10 mouse cellular contexts compared by ENCODE assay signal in the genomic region with DNA sequence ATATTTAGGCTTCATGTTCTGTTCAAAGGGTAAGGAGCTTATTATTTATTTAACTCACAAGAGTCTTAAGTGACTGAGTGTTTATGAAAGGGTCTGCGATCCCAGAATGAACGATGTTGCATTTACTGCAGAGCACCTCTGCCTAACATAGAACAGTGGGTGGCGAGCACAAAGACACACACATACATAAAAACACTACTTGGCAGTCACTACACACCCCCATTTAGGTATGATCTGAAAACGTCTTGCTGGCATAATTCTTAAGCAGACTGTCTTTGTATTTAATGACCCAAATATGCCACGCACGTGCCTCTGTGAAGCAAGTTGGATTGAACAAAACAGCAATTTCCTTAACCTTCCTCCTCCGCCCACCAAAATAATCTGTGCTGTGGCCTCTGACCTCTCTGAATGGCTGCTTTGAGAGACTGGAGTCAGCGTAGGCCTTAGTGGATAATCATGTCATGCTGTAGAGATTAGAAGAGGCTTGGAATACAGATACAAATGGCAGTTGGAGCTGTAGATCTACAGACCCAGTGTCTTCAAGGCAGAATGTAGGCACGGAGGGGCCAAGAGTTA.
DNase-seq lines count a peak whose midpoint lies in the region; ATAC-seq lines count a peak whose summit lies in the region.
"Had no signal": no experiment of that assay in that cellular context is flagged by ENCODE, and none has a peak within 500 bp of the region (broad histone marks: within the 10 kb centered on the region; RNA-seq: fewer than 3 reads in every experiment).

No protein-coding gene starts in this region.

- H3K9ac ChIP-seq in lung, embryonic 16.5 days (ENCODE audit: low read length): no peak overlapping the region
- H3K9ac ChIP-seq in forebrain, embryonic 12.5 days: no peak overlapping the region
- H3K9ac ChIP-seq in limb, embryonic 13.5 days: no peak overlapping the region
- H3K9ac ChIP-seq in stomach, embryonic 16.5 days (ENCODE audit: low read length): no peak overlapping the region

- H3K4me2 ChIP-seq in lung, embryonic 16.5 days (ENCODE audit: low read depth, low read length): no peak overlapping the region
- no peak overlapping the region for H3K4me2 ChIP-seq in forebrain, embryonic 12.5 days
- H3K4me2 ChIP-seq in limb, embryonic 13.5 days (replicated peaks): peak overlapping the region; percentile 14; the same call in 1 of the 2 replicates
- no peak overlapping the region for H3K4me2 ChIP-seq in stomach, embryonic 16.5 days (ENCODE audit: low read depth, low read length)

- H3K9me3 ChIP-seq in lung, embryonic 16.5 days (ENCODE audit: control insufficient read depth, low read length): no peaks in the 10 kb centered on the region
- no peaks in the 10 kb centered on the region for H3K9me3 ChIP-seq in forebrain, embryonic 12.5 days
- H3K9me3 ChIP-seq in limb, embryonic 13.5 days: no peaks in the 10 kb centered on the region
- no peaks in the 10 kb centered on the region for H3K9me3 ChIP-seq in stomach, embryonic 16.5 days (replicated peaks; ENCODE audit: control insufficient read depth, low read length)

- no peaks in the 10 kb centered on the region for H3K27me3 ChIP-seq in lung, embryonic 16.5 days (ENCODE audit: control insufficient read depth, insufficient read depth, low read depth, low read length)
- no peaks in the 10 kb centered on the region for H3K27me3 ChIP-seq in forebrain, embryonic 12.5 days
- H3K27me3 ChIP-seq in limb, embryonic 13.5 days: peaks cover 48% of the 10 kb centered on the region
- H3K27me3 ChIP-seq in stomach, embryonic 16.5 days (ENCODE audit: control insufficient read depth, insufficient read depth, low read length): no peaks in the 10 kb centered on the region

- ATAC-seq in lung, embryonic 16.5 days (ENCODE audit: low read depth): no peak
- ATAC-seq in forebrain, embryonic 12.5 days (ENCODE audit: low FRiP score): peak; percentile 5; the same call in 1 of the 2 replicates
- ATAC-seq in limb, embryonic 13.5 days (ENCODE audit: low FRiP score, low read depth): no peak
- no peak for ATAC-seq in stomach, embryonic 16.5 days (ENCODE audit: insufficient read depth, low FRiP score)
- no peak for ATAC-seq in activated CD4-positive, CD25-positive, alpha-beta regulatory T cell, adult 4 months

- H3K27ac ChIP-seq in lung, embryonic 16.5 days (ENCODE audit: low read length): peak overlapping the region; percentile 6
- H3K27ac ChIP-seq in forebrain, embryonic 12.5 days: peak overlapping the region; percentile 76
- no peak overlapping the region for H3K27ac ChIP-seq in limb, embryonic 13.5 days
- H3K27ac ChIP-seq in stomach, embryonic 16.5 days (ENCODE audit: low read length): 0 out of 2 replicates have a peak overlapping the region, but pooled peaks have one; percentile 32
- H3K27ac ChIP-seq: macrophage had no signal

- DNase-seq in lung, adult 18-20 months: no peak
- no peak for DNase-seq in kidney, postnatal 25 days
- DNase-seq: gastrocnemius, postnatal 14 days; thymus, postnatal 4 days had no signal

- no peak overlapping the region for H3K4me3 ChIP-seq in lung, embryonic 16.5 days (ENCODE audit: low read length)
- H3K4me3 ChIP-seq in forebrain, embryonic 12.5 days (replicated peaks): no peak overlapping the region
- H3K4me3 ChIP-seq in limb, embryonic 13.5 days: no peak overlapping the region
- no peak overlapping the region for H3K4me3 ChIP-seq in stomach, embryonic 16.5 days (replicated peaks; ENCODE audit: low read length)

- 30% methylated on average over 9 of the region's 9 CpGs for WGBS in lung, embryonic 16.5 days
- 12% methylated on average over 9 of the region's 9 CpGs for WGBS in forebrain, embryonic 12.5 days
- WGBS in limb, embryonic 13.5 days: 55% methylated on average over 9 of the region's 9 CpGs
- 34% methylated on average over 9 of the region's 9 CpGs for WGBS in stomach, embryonic 16.5 days

- no peaks in the 10 kb centered on the region for H3K36me3 ChIP-seq in lung, embryonic 16.5 days (ENCODE audit: control insufficient read depth, insufficient read depth, low read length)
- H3K36me3 ChIP-seq in forebrain, embryonic 12.5 days (replicated peaks): no peaks in the 10 kb centered on the region
- no peaks in the 10 kb centered on the region for H3K36me3 ChIP-seq in limb, embryonic 13.5 days
- H3K36me3 ChIP-seq in stomach, embryonic 16.5 days (ENCODE audit: control insufficient read depth, insufficient read depth, low read length): no peaks in the 10 kb centered on the region

- peaks cover 45% of the 10 kb centered on the region for H3K4me1 ChIP-seq in lung, embryonic 16.5 days (replicated peaks; ENCODE audit: control insufficient read depth, insufficient read depth, low read length)
- H3K4me1 ChIP-seq in forebrain, embryonic 12.5 days: peaks cover 78% of the 10 kb centered on the region
- peaks cover 56% of the 10 kb centered on the region for H3K4me1 ChIP-seq in limb, embryonic 13.5 days
- H3K4me1 ChIP-seq in stomach, embryonic 16.5 days (ENCODE audit: control insufficient read depth, insufficient read depth, low read length): peaks cover 57% of the 10 kb centered on the region
